Mouse (Mus musculus) stomach, embryonic 15.5 days (tissue): Measurements from ENCODE around the gene Sarnp. TPM values are rescaled to one million over a fixed set of nuclear protein-coding genes. Genes with fewer than 3 reads are reported as not detected.

Experiments
- ATAC-seq: fragments of 200-750 bp; cut with Nextera tagmentation; 2 replicates; pipeline ENCODE4 v1.8.0; 2017; ENCODE audit warnings: low read depth, moderate number of reproducible peaks, moderate TSS enrichment; ENCODE audit not compliant: insufficient read depth, low FRiP score
- H3K27ac ChIP-seq: fragments of 300-500 bp; sonication (generic); 2 replicates; pipeline ENCODE4 v1.5.1; 2015; ENCODE audit warnings: mild to moderate bottlenecking, inconsistent platforms
- H3K27me3 ChIP-seq: fragments of 300-500 bp; sonication (generic); replicated peaks from 2 replicates; pipeline ENCODE4 v1.6.1; 2015; ENCODE audit warnings: inconsistent platforms
- H3K36me3 ChIP-seq: fragments of 300-500 bp; sonication (generic); 2 replicates; pipeline ENCODE4 v1.6.1; 2015; ENCODE audit warnings: inconsistent platforms
- H3K4me1 ChIP-seq: fragments of 300-500 bp; sonication (generic); 2 replicates; pipeline ENCODE4 v1.6.1; 2015; ENCODE audit warnings: inconsistent platforms
- H3K4me2 ChIP-seq: fragments of 300-500 bp; sonication (generic); 2 replicates; pipeline ENCODE4 v1.6.1; 2015; ENCODE audit warnings: mild to moderate bottlenecking, inconsistent platforms
- H3K4me3 ChIP-seq: fragments of 300-500 bp; sonication (generic); replicated peaks from 2 replicates; pipeline ENCODE4 v1.5.1; 2015; ENCODE audit warnings: inconsistent platforms
- H3K9ac ChIP-seq: fragments of 300-500 bp; sonication (generic); 2 replicates; pipeline ENCODE4 v1.6.1; 2015; ENCODE audit warnings: inconsistent platforms
- H3K9me3 ChIP-seq: fragments of 300-500 bp; sonication (generic); 2 replicates; pipeline ENCODE4 v1.6.1; 2016; ENCODE audit warnings: inconsistent platforms
- WGBS: fragments of 180-500 bp; shearing (Covaris S2); methylation state at CpG from one replicate; pipeline ENCODE4 v1.1.7; 2015; 5-methylcytosine and 5-hydroxymethylcytosine counted together
- polyA plus RNA-seq: library from polyadenylated mRNA; unstranded; fragments of >200 nt; fragmentation: Nextera tagmentation; extraction: Ambion mirVana; gene quantifications from 2 replicates; pipeline ENCODE4 v1.2.1, GENCODE M21; 2015

Gene Sarnp
- polyA plus RNA-seq, 1 experiment from 2014 or later, result 187 TPM

- Histone ChIP-seq H3K9me3 (no peaks in the 10 kb centered on the region), H3K27ac (peak overlapping the region; percentile 52), H3K4me3 (no peak overlapping the region), H3K36me3 (peaks cover 9% of the 10 kb centered on the region), H3K4me1 (peaks cover 55% of the 10 kb centered on the region), H3K4me2 (no peak overlapping the region), H3K27me3 (no peaks in the 10 kb centered on the region), H3K9ac (no peak overlapping the region)
- WGBS, result 46% methylated on average over 1 of the region's 1 CpGs
- ATAC-seq, result no peak
Measured at GRCm38 (mm10) chr10:128921251-128921650, 104.1 kb downstream of the Sarnp start.

DNA sequence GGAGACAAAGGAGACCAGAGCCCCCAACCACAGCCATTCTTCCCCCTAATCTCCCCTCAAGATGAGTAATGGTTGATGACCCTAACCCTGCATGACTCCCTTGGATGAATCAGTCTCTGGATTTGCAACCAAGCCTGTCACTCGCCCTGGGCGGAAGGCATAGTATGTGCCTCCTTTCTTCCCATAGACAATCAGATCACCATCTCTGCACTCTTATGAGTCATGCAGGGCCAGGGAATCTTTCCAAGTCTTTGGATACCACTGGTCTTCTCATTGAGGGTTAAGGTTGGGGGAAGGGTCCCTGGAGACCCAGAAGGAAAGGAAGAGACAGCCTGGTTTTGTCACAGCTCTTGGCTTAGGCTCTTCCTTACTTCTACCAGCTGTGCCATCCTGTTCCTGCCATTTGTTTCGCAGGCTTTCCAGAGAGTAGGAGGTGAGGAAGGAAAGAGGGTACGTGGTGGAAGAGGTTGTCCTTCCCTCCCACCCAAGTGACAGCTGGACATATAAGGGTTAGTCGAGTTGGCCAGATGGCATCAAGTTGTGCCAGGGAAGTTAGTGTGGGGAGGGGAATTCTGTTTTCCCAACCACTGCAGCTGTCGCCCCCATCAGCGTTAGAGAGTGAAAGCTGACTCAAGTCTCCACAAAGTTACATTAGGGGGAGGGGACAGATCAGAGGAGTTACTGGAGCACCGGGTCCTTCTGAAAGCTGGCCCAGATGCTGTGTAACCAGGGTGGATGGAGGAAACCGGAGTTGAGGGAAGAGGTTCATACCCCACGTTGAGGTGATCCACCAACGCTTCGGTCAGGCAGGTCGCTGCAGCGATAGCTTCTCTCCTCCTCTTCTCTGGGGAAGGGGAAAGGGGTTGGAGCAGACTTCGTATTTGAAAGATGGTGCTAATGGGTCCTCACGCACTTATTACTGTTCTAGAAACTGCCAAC lies 105.0 kb downstream of the Sarnp start:
- peak overlapping the region; percentile 89 for H3K4me2 ChIP-seq
- ATAC-seq, result no peak
- WGBS, result 69% methylated on average over 16 of the region's 16 CpGs
- H3K27ac ChIP-seq, result peak overlapping the region; percentile 98
- H3K4me1 ChIP-seq, result peaks cover 55% of the 10 kb centered on the region
- peaks cover 7% of the 10 kb centered on the region for H3K36me3 ChIP-seq
- H3K27me3 ChIP-seq, result no peaks in the 10 kb centered on the region
- H3K9ac ChIP-seq, result no peak overlapping the region
- no peaks in the 10 kb centered on the region for H3K9me3 ChIP-seq
- peak overlapping the region; percentile 93 for H3K4me3 ChIP-seq

GRCm38 (mm10) chr10:128922822-128923012 lies 105.6 kb downstream of the Sarnp start, which contains the start of gene Rdh5:
Gene Rdh5, minus strand, starts transcription at chr10:128922888.
- peaks cover 2% of the 10 kb centered on the region for H3K36me3 ChIP-seq
- 19% methylated on average over 1 of the region's 1 CpGs for WGBS
- H3K4me1 ChIP-seq, result peaks cover 55% of the 10 kb centered on the region
- no peaks in the 10 kb centered on the region for H3K9me3 ChIP-seq
- H3K4me3 ChIP-seq, result peak within 1 kb of the TSS; percentile 93
- H3K4me2 ChIP-seq, result peak within 1 kb of the TSS; percentile 89
- peak within 1 kb of the TSS; percentile 82 for H3K9ac ChIP-seq
- H3K27me3 ChIP-seq, result no peaks in the 10 kb centered on the region
- no peak for ATAC-seq
- H3K27ac ChIP-seq, result peak within 1 kb of the TSS; percentile 98

GRCm38 (mm10) chr10:128923013-128923691 lies 106.0 kb downstream of the Sarnp start:
- H3K36me3 ChIP-seq, result no peaks in the 10 kb centered on the region
- ATAC-seq, result peak; percentile 96
- peak overlapping the region; percentile 93 for H3K4me3 ChIP-seq
- H3K9me3 ChIP-seq, result no peaks in the 10 kb centered on the region
- peak overlapping the region; percentile 89 for H3K4me2 ChIP-seq
- H3K27ac ChIP-seq, result peak overlapping the region; percentile 98
- H3K4me1 ChIP-seq, result peaks cover 53% of the 10 kb centered on the region
- H3K9ac ChIP-seq, result peak overlapping the region; percentile 82
- WGBS, result under 1% methylated on average over 42 of the region's 42 CpGs
- H3K27me3 ChIP-seq, result no peaks in the 10 kb centered on the region

GRCm38 (mm10) chr10:128923935-128924334 lies 106.8 kb downstream of the Sarnp start, which contains the start of gene Bloc1s1:
Gene Bloc1s1, minus strand, starts transcription at chr10:128924035.
- H3K9me3 ChIP-seq, result no peaks in the 10 kb centered on the region
- no peaks in the 10 kb centered on the region for H3K27me3 ChIP-seq
- peaks cover 47% of the 10 kb centered on the region for H3K4me1 ChIP-seq
- WGBS, result 51% methylated on average over 9 of the region's 9 CpGs
- H3K36me3 ChIP-seq, result no peaks in the 10 kb centered on the region
- peak within 1 kb of the TSS; percentile 82 for H3K9ac ChIP-seq
- peak within 1 kb of the TSS; percentile 98 for H3K27ac ChIP-seq
- H3K4me3 ChIP-seq, result peak within 1 kb of the TSS; percentile 93
- ATAC-seq, result no peak
- H3K4me2 ChIP-seq, result peak within 1 kb of the TSS; percentile 89

Other genes starting within 250 kb of the Sarnp start
- 24.0 and 27.6 TPM in 2 replicates for gene Erbb3, start 227.7 kb upstream of the Sarnp start, polyA plus RNA-seq
- 674 and 714 TPM in 2 replicates for gene Rps26, start 190.6 kb upstream of the Sarnp start, polyA plus RNA-seq
- 2.2 and 2.7 TPM in 2 replicates for gene Ikzf4, start 171.3 kb upstream of the Sarnp start, polyA plus RNA-seq
- 14.4 and 16.2 TPM in 2 replicates for gene Suox, start 143.3 kb upstream of the Sarnp start, polyA plus RNA-seq
- 68.9 and 75.1 TPM in 2 replicates for gene Rab5b, start 121.1 kb upstream of the Sarnp start, polyA plus RNA-seq
- 1.3 and 1.9 TPM in 2 replicates for gene Pmel, start 113.1 kb upstream of the Sarnp start, polyA plus RNA-seq
- 79.8 and 89.1 TPM in 2 replicates for gene Cdk2, start 112.3 kb upstream of the Sarnp start, polyA plus RNA-seq
- gene Dgka, start 72.5 kb upstream of the Sarnp start, polyA plus RNA-seq, result 15.9 and 18.0 TPM in 2 replicates
- 36.1 TPM in 2 replicates for gene Pym1, start 69.4 kb upstream of the Sarnp start, polyA plus RNA-seq
- 1.2 and 2.0 TPM in 2 replicates for gene Mmp19, start 26.4 kb upstream of the Sarnp start, polyA plus RNA-seq
- gene Dnajc14, start 13.3 kb upstream of the Sarnp start, polyA plus RNA-seq, result 49.8 and 50.6 TPM in 2 replicates
- 15.4 and 16.3 TPM in 2 replicates for gene Tmem198b, start 13.0 kb upstream of the Sarnp start, polyA plus RNA-seq
- gene Ormdl2, start 4.3 kb downstream of the Sarnp start, polyA plus RNA-seq, result 92.8 and 95.7 TPM in 2 replicates
- 4.4 and 4.7 TPM in 2 replicates for gene Gdf11, start 74.4 kb downstream of the Sarnp start, polyA plus RNA-seq
- gene Cd63, start 83.7 kb downstream of the Sarnp start, polyA plus RNA-seq, result 693 and 758 TPM in 2 replicates
- 12.9 and 15.0 TPM in 2 replicates for gene Rdh5, start 105.6 kb downstream of the Sarnp start, polyA plus RNA-seq
- gene Bloc1s1, start 106.7 kb downstream of the Sarnp start, polyA plus RNA-seq, result 190 and 208 TPM in 2 replicates
- gene Itga7, start 116.5 kb downstream of the Sarnp start, polyA plus RNA-seq, result 5.2 and 5.7 TPM in 2 replicates
- 2.2 and 2.8 TPM in 2 replicates for gene Mettl7b, start 143.7 kb downstream of the Sarnp start, polyA plus RNA-seq
- gene Olfr9, start 172.1 kb downstream of the Sarnp start, polyA plus RNA-seq, result not detected in 2 replicates
- gene Olfr763, start 193.5 kb downstream of the Sarnp start, polyA plus RNA-seq, result not detected in 2 replicates
- not detected in 2 replicates for gene Olfr764-ps1, start 222.6 kb downstream of the Sarnp start, polyA plus RNA-seq
- gene Olfr765, start 232.7 kb downstream of the Sarnp start, polyA plus RNA-seq, result not detected in 2 replicates